In the genomic region with DNA sequence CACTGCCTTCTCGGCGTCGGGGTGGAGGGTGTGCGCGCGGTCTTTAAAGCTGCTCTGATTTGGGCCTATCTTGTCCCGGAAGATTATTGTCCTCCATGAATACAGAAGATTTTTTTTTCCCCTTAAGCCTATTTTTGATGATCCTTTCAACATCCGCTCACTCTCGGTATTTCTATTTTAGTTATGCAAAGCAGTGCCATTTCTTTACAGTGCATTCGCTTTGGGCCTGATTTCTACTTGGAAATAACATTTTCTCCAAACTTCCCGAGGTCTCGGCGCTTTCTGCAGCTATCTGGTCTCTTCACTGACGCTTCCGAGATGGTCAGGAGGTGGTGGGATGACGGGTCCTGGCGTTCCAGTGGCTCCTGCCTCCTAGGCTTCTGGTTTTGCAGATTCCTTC, we compare ENCODE assay signal across 8 mouse cellular contexts. TPM values are rescaled to one million over a fixed set of nuclear protein-coding genes. Genes with fewer than 3 reads are reported as not detected.
DNase-seq lines count a peak whose midpoint lies in the region; ATAC-seq and TF ChIP-seq lines count a peak whose summit lies in the region.

No protein-coding gene starts in this region.

- H3K36me3 ChIP-seq in lung, postnatal 0 days (ENCODE audit: insufficient read depth, low read length): no peaks in the 10 kb centered on the region
- peaks cover 17% of the 10 kb centered on the region for H3K36me3 ChIP-seq in embryonic facial prominence, embryonic 12.5 days
- 0 out of 2 replicates have a peak, but pooled peaks cover 5% of the 10 kb centered on the region for H3K36me3 ChIP-seq in intestine, postnatal 0 days (ENCODE audit: control insufficient read depth, insufficient read depth)
- H3K36me3 ChIP-seq in neural tube, embryonic 15.5 days: peaks cover 9% of the 10 kb centered on the region

- H3K4me1 ChIP-seq in lung, postnatal 0 days (ENCODE audit: insufficient read depth, low read depth, low read length): peaks cover 8% of the 10 kb centered on the region; the same call in 1 of the 2 replicates
- H3K4me1 ChIP-seq in embryonic facial prominence, embryonic 12.5 days: peaks cover 16% of the 10 kb centered on the region
- H3K4me1 ChIP-seq in intestine, postnatal 0 days (replicated peaks; ENCODE audit: control insufficient read depth, insufficient read depth, low read length): no peaks in the 10 kb centered on the region
- peaks cover 42% of the 10 kb centered on the region for H3K4me1 ChIP-seq in neural tube, embryonic 15.5 days

- peak overlapping the region; percentile 51; the same call in 1 of the 2 replicates for H3K27ac ChIP-seq in lung, postnatal 0 days (ENCODE audit: low read length)
- peak overlapping the region; percentile 95 for H3K27ac ChIP-seq in embryonic facial prominence, embryonic 12.5 days
- H3K27ac ChIP-seq in intestine, postnatal 0 days (ENCODE audit: low read depth, low read length): no peak overlapping the region
- peak overlapping the region; percentile 92 for H3K27ac ChIP-seq in neural tube, embryonic 15.5 days (replicated peaks)

- ATAC-seq in lung, postnatal 0 days: no peak
- no peak for ATAC-seq in embryonic facial prominence, embryonic 12.5 days (ENCODE audit: insufficient number of reproducible peaks, insufficient read depth, low FRiP score, low TSS enrichment)
- no peak for ATAC-seq in intestine, postnatal 0 days
- no peak for ATAC-seq in neural tube, embryonic 15.5 days (ENCODE audit: low FRiP score)

- H3K9ac ChIP-seq in lung, postnatal 0 days (replicated peaks; ENCODE audit: low read depth): peak overlapping the region; percentile 39
- H3K9ac ChIP-seq in embryonic facial prominence, embryonic 12.5 days: peak overlapping the region; percentile 91
- peak overlapping the region; percentile 65 for H3K9ac ChIP-seq in intestine, postnatal 0 days (ENCODE audit: low read depth, low read length)
- peak overlapping the region; percentile 91 for H3K9ac ChIP-seq in neural tube, embryonic 15.5 days (replicated peaks)

- no peaks in the 10 kb centered on the region for H3K9me3 ChIP-seq in lung, postnatal 0 days (ENCODE audit: low read length)
- H3K9me3 ChIP-seq in embryonic facial prominence, embryonic 12.5 days: no peaks in the 10 kb centered on the region
- H3K9me3 ChIP-seq in intestine, postnatal 0 days (ENCODE audit: control insufficient read depth): no peaks in the 10 kb centered on the region
- H3K9me3 ChIP-seq in neural tube, embryonic 15.5 days (replicated peaks): no peaks in the 10 kb centered on the region

- no peaks in the 10 kb centered on the region for H3K27me3 ChIP-seq in lung, postnatal 0 days (replicated peaks; ENCODE audit: insufficient read depth, low read length)
- H3K27me3 ChIP-seq in embryonic facial prominence, embryonic 12.5 days: no peaks in the 10 kb centered on the region
- no peaks in the 10 kb centered on the region for H3K27me3 ChIP-seq in intestine, postnatal 0 days (replicated peaks; ENCODE audit: control insufficient read depth, insufficient read depth, low read length)
- H3K27me3 ChIP-seq in neural tube, embryonic 15.5 days (replicated peaks): no peaks in the 10 kb centered on the region

- no peak for TF ChIP-seq CTCF in lung, postnatal 0 days (IDR thresholded peaks at IDR 0.05)
- TF ChIP-seq CTCF in intestine, postnatal 0 days (IDR thresholded peaks at IDR 0.05; ENCODE audit: low read depth): no peak

- peak overlapping the region; percentile 85 for H3K4me2 ChIP-seq in lung, postnatal 0 days (replicated peaks; ENCODE audit: low read depth, low read length)
- H3K4me2 ChIP-seq in embryonic facial prominence, embryonic 12.5 days (replicated peaks): peak overlapping the region; percentile 92
- H3K4me2 ChIP-seq in intestine, postnatal 0 days (replicated peaks; ENCODE audit: low read depth): peak overlapping the region; percentile 94
- peak overlapping the region; percentile 81 for H3K4me2 ChIP-seq in neural tube, embryonic 15.5 days

- no peak for TF ChIP-seq EP300 in lung, postnatal 0 days (IDR thresholded peaks at IDR 0.05)

- no peak for DNase-seq in lung, postnatal 0 days (ENCODE audit: low spot score)
- DNase-seq in lung, postnatal 4 days: no peak
- DNase-seq in gastrocnemius, adult 8-10 months (ENCODE audit: low spot score in 2 of 2): no peak
- no peak for DNase-seq in layer of hippocampus, adult 9-10 months (ENCODE audit: low spot score)
- no peak for DNase-seq in thymus, postnatal 36 days

- peak overlapping the region; percentile 64 for H3K4me3 ChIP-seq in lung, postnatal 0 days (ENCODE audit: low read depth, low read length)
- peak overlapping the region; percentile 85 for H3K4me3 ChIP-seq in embryonic facial prominence, embryonic 12.5 days
- H3K4me3 ChIP-seq in intestine, postnatal 0 days (ENCODE audit: low read depth, low read length): peak overlapping the region; percentile 68
- H3K4me3 ChIP-seq in neural tube, embryonic 15.5 days (replicated peaks): peak overlapping the region; percentile 93

- under 1% methylated on average over 17 of the region's 17 CpGs for WGBS in lung, postnatal 0 days
- WGBS in embryonic facial prominence, embryonic 12.5 days: under 1% methylated on average over 17 of the region's 17 CpGs
- WGBS in intestine, postnatal 0 days: under 1% methylated on average over 17 of the region's 17 CpGs
- WGBS in neural tube, embryonic 15.5 days: under 1% methylated on average over 17 of the region's 17 CpGs

RNA-seq across cellular contexts. Expression of gene Parp1, which starts 0.7 kb away (rescaled TPM):
- polyA plus RNA-seq in lung, postnatal 0 days (2015; fragmentation: Nextera tagmentation; extraction: Ambion mirVana): 21.0 and 23.1 TPM in 2 replicates
- 177 and 182 TPM in 2 replicates for polyA plus RNA-seq in embryonic facial prominence, embryonic 12.5 days (2016; fragmentation: Nextera tagmentation; extraction: Ambion mirVana)
- polyA plus RNA-seq in intestine, postnatal 0 days (2015; fragmentation: Nextera tagmentation; extraction: Ambion mirVana): 20.4 and 22.6 TPM in 2 replicates
- 89.1 and 93.8 TPM in 2 replicates for polyA plus RNA-seq in neural tube, embryonic 15.5 days (2015; fragmentation: Nextera tagmentation; extraction: Ambion mirVana)
- 10 to 100 TPM; 52.8 to 68.4 (median 58.4) TPM for total RNA-seq in gastrocnemius, adult 8-10 months (2022)

Comparison
In these comparisons a context has a peak if more than half of its experiments do, and no peak if none do; other contexts are left out.
1. H3K9ac ChIP-seq: peak in every context shown above with its lines; median percentile 91 in embryonic facial prominence, embryonic 12.5 days; 91 in neural tube, embryonic 15.5 days; 65 in intestine, postnatal 0 days; 39 in lung, postnatal 0 days.